Mouse (Mus musculus): ENCODE results near the gene Zfp846. TPM values are rescaled to one million over a fixed set of nuclear protein-coding genes. Genes with fewer than 3 reads are reported as not detected.

The Zfp846 gene
- polyA plus RNA-seq, 1 experiment from 2014 or later: 34.1 TPM

- WGBS: under 1% methylated on average over 51 of the region's 51 CpGs
- H3K9ac ChIP-seq (ENCODE audit: low read depth, low read length): peak within 1 kb of the TSS; percentile 84
- H3K36me3 ChIP-seq (ENCODE audit: control insufficient read depth, insufficient read depth, low read length): no peaks in the 10 kb centered on the region; the same call in 1 of the 2 replicates
- peak within 1 kb of the TSS; percentile 83 for H3K4me3 ChIP-seq (ENCODE audit: low read depth, low read length)
- DNase-seq (ENCODE audit: low spot score) (peak; percentile 93), ATAC-seq (ENCODE audit: low FRiP score) (peak; percentile 89)
- no peaks in the 10 kb centered on the region for H3K9me3 ChIP-seq (ENCODE audit: control insufficient read depth, low read length)
- peaks cover 2% of the 10 kb centered on the region; the same call in 1 of the 2 replicates for H3K4me1 ChIP-seq (replicated peaks; ENCODE audit: control insufficient read depth, insufficient read depth, low read length)
- H3K27me3 ChIP-seq (ENCODE audit: control insufficient read depth, insufficient read depth, low read length): no peaks in the 10 kb centered on the region
- H3K4me2 ChIP-seq (replicated peaks; ENCODE audit: low read depth, low read length): peak within 1 kb of the TSS; percentile 97
- peak within 1 kb of the TSS; percentile 92 for H3K27ac ChIP-seq (ENCODE audit: low read depth, low read length)
Measured at GRCm38 (mm10) chr9:20642101-20642895, 61.2 kb downstream of the Zfp846 start, which contains the start of gene Ubl5. TSS of gene Ubl5 (plus strand) at chr9:20642878.

- DNase-seq (ENCODE audit: low spot score) (peak; percentile 90), ATAC-seq (ENCODE audit: low FRiP score) (peak; percentile 87)
- H3K27me3 ChIP-seq (ENCODE audit: control insufficient read depth, insufficient read depth, low read length): no peaks in the 10 kb centered on the region
- H3K27ac ChIP-seq (ENCODE audit: low read depth, low read length): peak overlapping the region; percentile 92
- H3K9me3 ChIP-seq (ENCODE audit: control insufficient read depth, low read length): no peaks in the 10 kb centered on the region
- peaks cover 2% of the 10 kb centered on the region; the same call in 1 of the 2 replicates for H3K4me1 ChIP-seq (replicated peaks; ENCODE audit: control insufficient read depth, insufficient read depth, low read length)
- H3K4me2 ChIP-seq (replicated peaks; ENCODE audit: low read depth, low read length): peak overlapping the region; percentile 97
- H3K4me3 ChIP-seq (ENCODE audit: low read depth, low read length): peak overlapping the region; percentile 83
- H3K9ac ChIP-seq (ENCODE audit: low read depth, low read length): peak overlapping the region; percentile 49
- H3K36me3 ChIP-seq (ENCODE audit: control insufficient read depth, insufficient read depth, low read length): no peaks in the 10 kb centered on the region; the same call in 1 of the 2 replicates
- WGBS: under 1% methylated on average over 30 of the region's 30 CpGs
Measured at GRCm38 (mm10) chr9:20642896-20643466, 61.9 kb downstream of the Zfp846 start.

DNA sequence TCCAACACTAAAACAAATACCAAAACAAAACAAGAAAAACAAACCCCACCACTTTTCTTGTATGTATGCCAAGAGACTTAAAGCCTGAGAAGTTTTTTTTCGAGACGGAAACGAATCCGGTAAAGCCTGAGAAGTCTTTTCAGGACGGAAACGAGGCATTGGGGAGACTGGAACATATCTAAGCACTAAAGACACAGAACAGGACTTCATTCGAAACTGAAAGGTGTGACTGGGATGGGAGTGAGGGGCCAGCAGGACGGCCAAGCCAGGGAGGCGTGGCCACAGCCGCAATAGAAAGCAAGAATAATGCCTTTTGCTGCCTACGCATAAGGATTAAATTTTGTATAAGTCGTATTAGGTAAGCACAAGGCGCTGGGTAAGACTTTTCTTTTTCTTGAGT lies 62.7 kb downstream of the Zfp846 start:
- H3K4me2 ChIP-seq (replicated peaks; ENCODE audit: low read depth, low read length): peak overlapping the region; percentile 97
- no peaks in the 10 kb centered on the region for H3K27me3 ChIP-seq (ENCODE audit: control insufficient read depth, insufficient read depth, low read length)
- no peaks in the 10 kb centered on the region; the same call in 1 of the 2 replicates for H3K36me3 ChIP-seq (ENCODE audit: control insufficient read depth, insufficient read depth, low read length)
- no peaks in the 10 kb centered on the region for H3K9me3 ChIP-seq (ENCODE audit: control insufficient read depth, low read length)
- 14% methylated on average over 13 of the region's 13 CpGs for WGBS
- peak overlapping the region; percentile 83 for H3K4me3 ChIP-seq (ENCODE audit: low read depth, low read length)
- ATAC-seq (ENCODE audit: low FRiP score) (no peak), DNase-seq (ENCODE audit: low spot score) (peak; percentile 19)
- H3K27ac ChIP-seq (ENCODE audit: low read depth, low read length): 0 out of 2 replicates have a peak overlapping the region, but pooled peaks have one; percentile 92
- H3K9ac ChIP-seq (ENCODE audit: low read depth, low read length): peak overlapping the region; percentile 49
- peaks cover 2% of the 10 kb centered on the region; the same call in 1 of the 2 replicates for H3K4me1 ChIP-seq (replicated peaks; ENCODE audit: control insufficient read depth, insufficient read depth, low read length)

GRCm38 (mm10) chr9:20644360-20645081 lies 63.4 kb downstream of the Zfp846 start, which contains the start of gene Fbxl12:
TSS of gene Fbxl12 (minus strand) at chr9:20644767.
- H3K4me2 ChIP-seq (replicated peaks; ENCODE audit: low read depth, low read length): peak within 1 kb of the TSS; percentile 97
- peaks cover 2% of the 10 kb centered on the region; the same call in 1 of the 2 replicates for H3K4me1 ChIP-seq (replicated peaks; ENCODE audit: control insufficient read depth, insufficient read depth, low read length)
- H3K9ac ChIP-seq (ENCODE audit: low read depth, low read length): peak within 1 kb of the TSS; percentile 49
- no peaks in the 10 kb centered on the region for H3K27me3 ChIP-seq (ENCODE audit: control insufficient read depth, insufficient read depth, low read length)
- peak within 1 kb of the TSS; percentile 92 for H3K27ac ChIP-seq (ENCODE audit: low read depth, low read length)
- WGBS: under 1% methylated on average over 43 of the region's 43 CpGs
- DNase-seq (ENCODE audit: low spot score) (peak; percentile 85), ATAC-seq (ENCODE audit: low FRiP score) (0 out of 2 replicates have a peak, but pooled peaks have one; percentile 20)
- peak within 1 kb of the TSS; percentile 83 for H3K4me3 ChIP-seq (ENCODE audit: low read depth, low read length)
- H3K36me3 ChIP-seq (ENCODE audit: control insufficient read depth, insufficient read depth, low read length): no peaks in the 10 kb centered on the region
- no peaks in the 10 kb centered on the region for H3K9me3 ChIP-seq (ENCODE audit: control insufficient read depth, low read length)

DNA sequence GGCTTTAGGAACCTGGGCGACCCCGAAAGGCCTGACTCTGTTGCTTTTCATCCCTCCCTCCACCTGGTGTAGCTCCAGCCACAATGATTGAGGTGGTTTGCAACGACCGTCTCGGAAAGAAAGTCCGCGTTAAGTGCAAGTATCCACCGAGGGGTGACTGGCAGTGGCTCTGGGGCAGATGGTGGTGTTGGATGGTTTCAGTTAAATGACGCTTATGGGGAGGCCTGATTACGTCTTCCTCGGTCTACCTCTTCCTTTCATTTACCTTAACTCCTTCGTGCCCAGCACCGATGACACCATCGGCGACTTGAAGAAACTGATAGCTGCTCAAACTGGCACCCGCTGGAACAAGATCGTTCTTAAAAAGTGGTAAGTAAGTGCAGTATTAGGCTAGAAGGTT lies 64.0 kb downstream of the Zfp846 start:
- Histone ChIP-seq H3K4me2 (replicated peaks; ENCODE audit: low read depth, low read length) (peak overlapping the region; percentile 97), H3K4me3 (ENCODE audit: low read depth, low read length) (peak overlapping the region; percentile 83), H3K27me3 (ENCODE audit: control insufficient read depth, insufficient read depth, low read length) (no peaks in the 10 kb centered on the region), H3K9me3 (ENCODE audit: control insufficient read depth, low read length) (no peaks in the 10 kb centered on the region), H3K4me1 (replicated peaks; ENCODE audit: control insufficient read depth, insufficient read depth, low read length) (peaks cover 2% of the 10 kb centered on the region; the same call in 1 of the 2 replicates), H3K36me3 (ENCODE audit: control insufficient read depth, insufficient read depth, low read length) (no peaks in the 10 kb centered on the region), H3K9ac (ENCODE audit: low read depth, low read length) (peak overlapping the region; percentile 49), H3K27ac (ENCODE audit: low read depth, low read length) (no peak overlapping the region)
- no peak for DNase-seq (ENCODE audit: low spot score)
- no peak for ATAC-seq (ENCODE audit: low FRiP score)
- 6% methylated on average over 17 of the region's 17 CpGs for WGBS

DNA sequence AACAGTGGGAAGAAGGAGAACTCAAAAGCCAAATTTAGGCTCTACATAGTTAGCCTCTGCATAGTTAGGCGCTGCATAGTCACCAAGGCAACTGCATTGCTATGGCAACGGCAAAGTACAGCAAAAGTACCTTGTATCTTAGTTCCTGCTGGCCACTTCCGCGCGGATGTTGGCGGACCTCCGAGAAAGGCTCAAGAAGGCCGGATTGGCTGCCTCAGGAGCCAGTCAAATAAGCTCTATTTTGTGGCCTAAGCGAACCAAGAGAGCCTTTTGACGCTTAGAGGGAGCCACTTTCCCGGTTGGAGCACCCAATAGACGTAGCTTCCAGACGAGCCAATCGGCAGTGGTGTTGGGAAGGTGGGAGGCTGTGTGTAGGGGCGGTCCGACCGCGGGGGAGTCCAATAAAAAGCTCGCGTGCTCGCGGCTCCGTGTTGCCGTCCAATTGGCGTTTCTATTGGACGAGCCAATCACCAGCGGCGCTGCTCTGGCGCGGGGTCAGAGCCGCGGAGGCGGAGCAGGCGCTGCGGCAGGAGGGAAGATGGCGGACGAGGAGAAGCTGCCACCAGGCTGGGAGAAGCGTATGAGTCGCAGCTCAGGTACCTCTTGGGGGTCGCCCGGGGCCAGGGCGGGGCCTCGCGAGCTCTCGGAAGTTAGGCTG lies 70.6 kb downstream of the Zfp846 start, which contains the start of gene Pin1:
Gene Pin1, plus strand, starts transcription at position 494 of the 658 bp plus-strand sequence.
- peak within 1 kb of the TSS; percentile 72 for H3K4me2 ChIP-seq (replicated peaks; ENCODE audit: low read depth, low read length)
- WGBS: under 1% methylated on average over 45 of the region's 45 CpGs
- H3K9ac ChIP-seq (ENCODE audit: low read depth, low read length): peak within 1 kb of the TSS; percentile 89
- peak within 1 kb of the TSS; percentile 98 for H3K4me3 ChIP-seq (ENCODE audit: low read depth, low read length)
- peaks cover 8% of the 10 kb centered on the region; the same call in 1 of the 2 replicates for H3K4me1 ChIP-seq (replicated peaks; ENCODE audit: control insufficient read depth, insufficient read depth, low read length)
- ATAC-seq (ENCODE audit: low FRiP score) (peak; percentile 100), DNase-seq (ENCODE audit: low spot score) (peak; percentile 95)
- no peaks in the 10 kb centered on the region for H3K27me3 ChIP-seq (ENCODE audit: control insufficient read depth, insufficient read depth, low read length)
- H3K9me3 ChIP-seq (ENCODE audit: control insufficient read depth, low read length): no peaks in the 10 kb centered on the region
- peak within 1 kb of the TSS; percentile 10; the same call in 1 of the 2 replicates for H3K27ac ChIP-seq (ENCODE audit: low read depth, low read length)
- no peaks in the 10 kb centered on the region for H3K36me3 ChIP-seq (ENCODE audit: control insufficient read depth, insufficient read depth, low read length)

GRCm38 (mm10) chr9:20652260-20652658 lies 71.2 kb downstream of the Zfp846 start:
- DNase-seq (ENCODE audit: low spot score): no peak
- H3K9me3 ChIP-seq (ENCODE audit: control insufficient read depth, low read length): no peaks in the 10 kb centered on the region
- H3K36me3 ChIP-seq (ENCODE audit: control insufficient read depth, insufficient read depth, low read length): 0 out of 2 replicates have a peak, but pooled peaks cover under 1% of the 10 kb centered on the region
- H3K4me3 ChIP-seq (ENCODE audit: low read depth, low read length): peak overlapping the region; percentile 98
- 0% methylated on average over 25 of the region's 25 CpGs for WGBS
- peaks cover 8% of the 10 kb centered on the region; the same call in 1 of the 2 replicates for H3K4me1 ChIP-seq (replicated peaks; ENCODE audit: control insufficient read depth, insufficient read depth, low read length)
- H3K27me3 ChIP-seq (ENCODE audit: control insufficient read depth, insufficient read depth, low read length): no peaks in the 10 kb centered on the region
- H3K9ac ChIP-seq (ENCODE audit: low read depth, low read length): peak overlapping the region; percentile 89
- H3K27ac ChIP-seq (ENCODE audit: low read depth, low read length): peak overlapping the region; percentile 10; the same call in 1 of the 2 replicates
- ATAC-seq (ENCODE audit: low FRiP score): peak; percentile 49; the same call in 1 of the 2 replicates
- H3K4me2 ChIP-seq (replicated peaks; ENCODE audit: low read depth, low read length): peak overlapping the region; percentile 72

Data from hindbrain, embryonic 11.5 days (tissue).